In genomic region chr17:65613463-65614412, GRCm38 (mm10) we compare ENCODE assay signal across 8 mouse cellular contexts. TPM values are rescaled to one million over a fixed set of nuclear protein-coding genes. Genes with fewer than 3 reads are reported as not detected.
A peak's percentile ranks its signal among the peaks of the same experiment; 100 is the strongest.
DNase-seq lines count a peak whose midpoint lies in the region; ATAC-seq and TF ChIP-seq lines count a peak whose summit lies in the region.

Vapa (minus strand) TSS chr17:65613555.

- peak; percentile 100 for DNase-seq in 3134 (ENCODE audit: extremely low read depth, insufficient read length, low spot score)
- peak; percentile 99 to 100 for DNase-seq in adrenal gland, postnatal 36 days
- peak; percentile 97 to 98 for DNase-seq in heart, adult 18-20 months
- DNase-seq in kidney, adult 2 months, result peak; percentile 99
- peak; percentile 95 to 97 for DNase-seq in spleen, adult 2 months (ENCODE audit: low read depth in 1 of 2, low spot score in 2 of 2)

- no peaks in the 10 kb centered on the region for H3K27me3 ChIP-seq in embryonic facial prominence, embryonic 13.5 days
- H3K27me3 ChIP-seq in kidney, adult 2 months (replicated peaks; ENCODE audit: control insufficient read depth, insufficient read depth, low read length), result no peaks in the 10 kb centered on the region
- H3K27me3 ChIP-seq in limb, embryonic 12.5 days, result no peaks in the 10 kb centered on the region
- no peaks in the 10 kb centered on the region for H3K27me3 ChIP-seq in midbrain, embryonic 15.5 days (replicated peaks)
- peaks cover 2% of the 10 kb centered on the region; the same call in 1 of the 2 replicates for H3K27me3 ChIP-seq in spleen, adult 2 months (ENCODE audit: control insufficient read depth, insufficient read depth, low read length)

- TF ChIP-seq CTCF in kidney, adult 2 months (conservative IDR thresholded peaks at IDR 0.05; ENCODE audit: insufficient read depth, insufficient read length, low read depth, low read length), result no peak
- no peak for TF ChIP-seq CTCF in spleen, adult 2 months (IDR thresholded peaks at IDR 0.05; ENCODE audit: extremely low read depth, insufficient read depth, insufficient read length, insufficient replicate concordance)

- no peaks in the 10 kb centered on the region for H3K9me3 ChIP-seq in embryonic facial prominence, embryonic 13.5 days
- no peaks in the 10 kb centered on the region for H3K9me3 ChIP-seq in limb, embryonic 12.5 days
- no peaks in the 10 kb centered on the region for H3K9me3 ChIP-seq in midbrain, embryonic 15.5 days

- TF ChIP-seq POLR2A in kidney, adult 2 months (IDR thresholded peaks at IDR 0.05; ENCODE audit: low read depth, low read length), result peak; percentile 46
- peak; percentile 80 for TF ChIP-seq POLR2A in spleen, adult 2 months (IDR thresholded peaks at IDR 0.05; ENCODE audit: low read depth, low read length)

- peak within 1 kb of the TSS; percentile 75 for H3K4me2 ChIP-seq in embryonic facial prominence, embryonic 13.5 days
- H3K4me2 ChIP-seq in limb, embryonic 12.5 days, result peak within 1 kb of the TSS; percentile 69
- peak within 1 kb of the TSS; percentile 77 for H3K4me2 ChIP-seq in midbrain, embryonic 15.5 days

- peak; percentile 94 for ATAC-seq in embryonic facial prominence, embryonic 13.5 days (ENCODE audit: insufficient number of reproducible peaks, insufficient read depth, low FRiP score, low TSS enrichment, low read depth)
- ATAC-seq in limb, embryonic 12.5 days (ENCODE audit: insufficient number of reproducible peaks, insufficient read depth, low FRiP score, low TSS enrichment, low read depth), result peak; percentile 88
- peak; percentile 94 for ATAC-seq in midbrain, embryonic 15.5 days (replicated peaks)

- H3K27ac ChIP-seq in embryonic facial prominence, embryonic 13.5 days, result peak within 1 kb of the TSS; percentile 99
- peak within 1 kb of the TSS; percentile 89 for H3K27ac ChIP-seq in kidney, adult 2 months (ENCODE audit: insufficient read depth, low read depth, low read length)
- peak within 1 kb of the TSS; percentile 99 for H3K27ac ChIP-seq in limb, embryonic 12.5 days
- peak within 1 kb of the TSS; percentile 100 for H3K27ac ChIP-seq in midbrain, embryonic 15.5 days
- peak within 1 kb of the TSS; percentile 94 for H3K27ac ChIP-seq in spleen, adult 2 months (ENCODE audit: insufficient read depth, low read length)

- peak within 1 kb of the TSS; percentile 97 for H3K4me3 ChIP-seq in embryonic facial prominence, embryonic 13.5 days
- H3K4me3 ChIP-seq in kidney, adult 2 months (ENCODE audit: insufficient read depth, low read depth, low read length), result peak within 1 kb of the TSS; percentile 90
- peak within 1 kb of the TSS; percentile 98 for H3K4me3 ChIP-seq in limb, embryonic 12.5 days (replicated peaks)
- H3K4me3 ChIP-seq in midbrain, embryonic 15.5 days, result peak within 1 kb of the TSS; percentile 82
- peak within 1 kb of the TSS; percentile 100 for H3K4me3 ChIP-seq in spleen, adult 2 months (ENCODE audit: extremely low read depth, insufficient read depth, insufficient read length)

- H3K9ac ChIP-seq in embryonic facial prominence, embryonic 13.5 days, result peak within 1 kb of the TSS; percentile 98
- H3K9ac ChIP-seq in limb, embryonic 12.5 days (replicated peaks), result peak within 1 kb of the TSS; percentile 97
- H3K9ac ChIP-seq in midbrain, embryonic 15.5 days, result peak within 1 kb of the TSS; percentile 95

- peaks cover 30% of the 10 kb centered on the region for H3K4me1 ChIP-seq in embryonic facial prominence, embryonic 13.5 days
- H3K4me1 ChIP-seq in kidney, adult 2 months (ENCODE audit: control insufficient read depth, insufficient read depth, low read length), result peaks cover 4% of the 10 kb centered on the region; the same call in 1 of the 2 replicates
- H3K4me1 ChIP-seq in limb, embryonic 12.5 days (replicated peaks), result peaks cover 26% of the 10 kb centered on the region
- peaks cover 30% of the 10 kb centered on the region for H3K4me1 ChIP-seq in midbrain, embryonic 15.5 days
- peaks cover 4% of the 10 kb centered on the region; the same call in 1 of the 2 replicates for H3K4me1 ChIP-seq in spleen, adult 2 months (ENCODE audit: control insufficient read depth, insufficient read depth, insufficient read length)

- under 1% methylated on average over 85 of the region's 85 CpGs for WGBS in embryonic facial prominence, embryonic 13.5 days
- WGBS in kidney, adult 2 months, result under 1% methylated on average over 85 of the region's 85 CpGs
- under 1% methylated on average over 84 of the region's 85 CpGs for WGBS in limb, embryonic 12.5 days
- WGBS in midbrain, embryonic 15.5 days, result 1% methylated on average over 75 of the region's 85 CpGs
- under 1% methylated on average over 78 of the region's 85 CpGs for WGBS in spleen, adult 2 months

- H3K36me3 ChIP-seq in embryonic facial prominence, embryonic 13.5 days, result no peaks in the 10 kb centered on the region
- H3K36me3 ChIP-seq in kidney, adult 2 months (ENCODE audit: control insufficient read depth, insufficient read depth, low read length), result no peaks in the 10 kb centered on the region
- no peaks in the 10 kb centered on the region for H3K36me3 ChIP-seq in limb, embryonic 12.5 days
- no peaks in the 10 kb centered on the region for H3K36me3 ChIP-seq in midbrain, embryonic 15.5 days (replicated peaks)
- peaks cover 4% of the 10 kb centered on the region for H3K36me3 ChIP-seq in spleen, adult 2 months (ENCODE audit: control insufficient read depth, insufficient read depth, low read length)

RNA-seq across cellular contexts. Expression of gene Vapa, which starts in this region (rescaled TPM):
- total RNA-seq in adrenal gland, postnatal 36 days (2021), result 100 to 1,000 TPM; 162 to 182 TPM
- 187 and 192 TPM in 2 replicates for polyA plus RNA-seq in embryonic facial prominence, embryonic 13.5 days (2015; fragmentation: Nextera tagmentation; extraction: Ambion mirVana)
- 10 to 100 TPM; 91.8 to 92.7 TPM for total RNA-seq in heart, adult 18-20 months (2021)
- polyA plus RNA-seq in kidney, adult 2 months (2012; rRNA removed), result 21.2 and 27.5 TPM in 2 replicates
- polyA plus RNA-seq in limb, embryonic 12.5 days (2016; fragmentation: Nextera tagmentation; extraction: Ambion mirVana), result 201 and 202 TPM in 2 replicates
- 257 and 259 TPM in 2 replicates for polyA plus RNA-seq in midbrain, embryonic 15.5 days (2015; fragmentation: Nextera tagmentation; extraction: Ambion mirVana)
- 13.1 and 24.1 TPM in 2 replicates for polyA plus RNA-seq in spleen, adult 2 months (2012; rRNA removed)

Comparison
In these comparisons a context has a peak if more than half of its experiments do, and no peak if none do; other contexts are left out.
1. Peak in every context shown above with its lines: DNase-seq, ATAC-seq, H3K4me3 ChIP-seq and H3K27ac ChIP-seq.